Mouse (Mus musculus) heart, embryonic 11.5 days (tissue): ENCODE data around the gene 9930021J03Rik. TPM values are rescaled to one million over a fixed set of nuclear protein-coding genes. Genes with fewer than 3 reads are reported as not detected.

Experiments
- ATAC-seq: fragments of 200-750 bp; cut with Nextera tagmentation; replicated peaks from 2 replicates; pipeline ENCODE4 v1.8.0; 2017; ENCODE audit warnings: moderate library complexity; ENCODE audit not compliant: insufficient number of reproducible peaks, low FRiP score, low TSS enrichment
- H3K27ac ChIP-seq: fragments of 300-500 bp; sonication (generic); 2 replicates; pipeline ENCODE4 v1.5.1; 2014; ENCODE audit warnings: mild to moderate bottlenecking, low read depth, low read length
- H3K27me3 ChIP-seq: fragments of 300-500 bp; sonication (generic); 2 replicates; pipeline ENCODE4 v1.6.1; 2014; ENCODE audit warnings: mild to moderate bottlenecking, low read length, mixed read lengths; ENCODE audit not compliant: control insufficient read depth, insufficient read depth
- H3K36me3 ChIP-seq: fragments of 300-500 bp; sonication (generic); 2 replicates; pipeline ENCODE4 v1.6.1; 2014; ENCODE audit warnings: mild to moderate bottlenecking, low read length, moderate library complexity, mixed read lengths; ENCODE audit not compliant: control insufficient read depth, insufficient read depth
- H3K4me1 ChIP-seq: fragments of 300-500 bp; sonication (generic); 2 replicates; pipeline ENCODE4 v1.6.1; 2014; ENCODE audit warnings: low read length; ENCODE audit not compliant: control insufficient read depth, insufficient read depth
- H3K4me2 ChIP-seq: fragments of 300-500 bp; sonication (generic); 2 replicates; pipeline ENCODE4 v1.6.1; 2014; ENCODE audit warnings: mild to moderate bottlenecking, moderate library complexity
- H3K4me3 ChIP-seq: fragments of 300-500 bp; sonication (generic); 2 replicates; pipeline ENCODE4 v1.5.1; 2014; ENCODE audit warnings: low read depth, low read length
- H3K9ac ChIP-seq: fragments of 300-500 bp; sonication (generic); 2 replicates; pipeline ENCODE4 v1.6.1; 2014; ENCODE audit warnings: mild to moderate bottlenecking, low read depth, low read length, moderate library complexity
- H3K9me3 ChIP-seq: fragments of 300-500 bp; sonication (generic); replicated peaks from 2 replicates; pipeline ENCODE4 v1.6.1; 2016; ENCODE audit warnings: low read length; ENCODE audit not compliant: control insufficient read depth
- WGBS: fragments of 180-500 bp; shearing (Covaris S2); extraction: QIAGEN DNeasy Blood & Tissue Kit; methylation state at CpG from one replicate; pipeline ENCODE4 v1.1.7; 2014; ENCODE audit not compliant: insufficient replicate concordance; 5-methylcytosine and 5-hydroxymethylcytosine counted together
- polyA plus RNA-seq: library from polyadenylated mRNA; unstranded; fragments of >200 nt; fragmentation: Nextera tagmentation; extraction: Ambion mirVana; gene quantifications from 2 replicates; pipeline ENCODE4 v1.2.1, GENCODE M21; 2014

Gene 9930021J03Rik
- polyA plus RNA-seq, 1 experiment from 2014 or later, result 6.0 TPM

GRCm38 (mm10) chr19:29782914-29783313 lies 22.9 kb downstream of the 9930021J03Rik start:
- no peak for ATAC-seq
- H3K27me3 ChIP-seq, result no peaks in the 10 kb centered on the region
- H3K4me1 ChIP-seq, result no peaks in the 10 kb centered on the region
- no peak overlapping the region for H3K4me3 ChIP-seq
- no peaks in the 10 kb centered on the region for H3K9me3 ChIP-seq
- no peak overlapping the region for H3K9ac ChIP-seq
- no peaks in the 10 kb centered on the region for H3K36me3 ChIP-seq
- no peak overlapping the region for H3K27ac ChIP-seq
- H3K4me2 ChIP-seq, result no peak overlapping the region
- 91% methylated on average over 2 of the region's 2 CpGs for WGBS

- Histone ChIP-seq H3K36me3 (no peaks in the 10 kb centered on the region), H3K4me3 (no peak overlapping the region), H3K4me1 (no peaks in the 10 kb centered on the region), H3K9ac (no peak overlapping the region), H3K9me3 (no peaks in the 10 kb centered on the region), H3K27me3 (no peaks in the 10 kb centered on the region), H3K27ac (no peak overlapping the region), H3K4me2 (no peak overlapping the region)
- WGBS, result 84% methylated on average over 2 of the region's 2 CpGs
- no peak for ATAC-seq
These were observed 51.9 kb downstream of the 9930021J03Rik start for GRCm38 (mm10) chr19:29753939-29754338.

GRCm38 (mm10) chr19:29750994-29751393 lies 54.8 kb downstream of the 9930021J03Rik start:
- WGBS, result 92% methylated on average over 3 of the region's 3 CpGs
- Histone ChIP-seq H3K27me3 (no peaks in the 10 kb centered on the region), H3K9me3 (no peaks in the 10 kb centered on the region), H3K4me1 (no peaks in the 10 kb centered on the region), H3K4me2 (no peak overlapping the region), H3K36me3 (no peaks in the 10 kb centered on the region), H3K27ac (no peak overlapping the region), H3K4me3 (no peak overlapping the region), H3K9ac (no peak overlapping the region)
- ATAC-seq, result no peak

GRCm38 (mm10) chr19:29743531-29743930 lies 62.3 kb downstream of the 9930021J03Rik start:
- ATAC-seq, result no peak
- no peaks in the 10 kb centered on the region for H3K4me1 ChIP-seq
- no peak overlapping the region for H3K9ac ChIP-seq
- no peak overlapping the region for H3K4me3 ChIP-seq
- no peaks in the 10 kb centered on the region for H3K36me3 ChIP-seq
- H3K9me3 ChIP-seq, result no peaks in the 10 kb centered on the region
- no peak overlapping the region for H3K27ac ChIP-seq
- no peaks in the 10 kb centered on the region for H3K27me3 ChIP-seq
- 87% methylated on average over 5 of the region's 5 CpGs for WGBS
- no peak overlapping the region for H3K4me2 ChIP-seq

- no peak for ATAC-seq
- Histone ChIP-seq H3K9me3 (no peaks in the 10 kb centered on the region), H3K9ac (no peak overlapping the region), H3K27ac (no peak overlapping the region), H3K4me2 (no peak overlapping the region), H3K4me3 (no peak overlapping the region), H3K36me3 (no peaks in the 10 kb centered on the region), H3K27me3 (no peaks in the 10 kb centered on the region), H3K4me1 (no peaks in the 10 kb centered on the region)
- WGBS, result 79% methylated on average over 1 of the region's 1 CpGs
These were observed 65.1 kb downstream of the 9930021J03Rik start for GRCm38 (mm10) chr19:29740661-29741060.

GRCm38 (mm10) chr19:29739608-29740007 lies 66.2 kb downstream of the 9930021J03Rik start:
- Histone ChIP-seq H3K4me1 (no peaks in the 10 kb centered on the region), H3K9ac (no peak overlapping the region), H3K36me3 (no peaks in the 10 kb centered on the region), H3K27ac (no peak overlapping the region), H3K9me3 (no peaks in the 10 kb centered on the region), H3K4me3 (no peak overlapping the region), H3K27me3 (no peaks in the 10 kb centered on the region), H3K4me2 (no peak overlapping the region)
- WGBS, result 78% methylated on average over 2 of the region's 2 CpGs
- ATAC-seq, result no peak

- no peak overlapping the region for H3K9ac ChIP-seq
- no peak overlapping the region for H3K4me3 ChIP-seq
- H3K9me3 ChIP-seq, result no peaks in the 10 kb centered on the region
- H3K27ac ChIP-seq, result no peak overlapping the region
- H3K4me1 ChIP-seq, result no peaks in the 10 kb centered on the region
- no peaks in the 10 kb centered on the region for H3K27me3 ChIP-seq
- 82% methylated on average over 3 of the region's 3 CpGs for WGBS
- no peak overlapping the region for H3K4me2 ChIP-seq
- H3K36me3 ChIP-seq, result no peaks in the 10 kb centered on the region
- ATAC-seq, result no peak
These were observed 70.4 kb downstream of the 9930021J03Rik start for GRCm38 (mm10) chr19:29735421-29735820.

GRCm38 (mm10) chr19:29718476-29718875 lies 87.3 kb downstream of the 9930021J03Rik start:
- no peak overlapping the region for H3K27ac ChIP-seq
- no peak overlapping the region for H3K4me3 ChIP-seq
- no peaks in the 10 kb centered on the region for H3K27me3 ChIP-seq
- ATAC-seq, result no peak
- H3K9me3 ChIP-seq, result no peaks in the 10 kb centered on the region
- 95% methylated on average over 3 of the region's 3 CpGs for WGBS
- H3K36me3 ChIP-seq, result peaks cover 16% of the 10 kb centered on the region
- no peak overlapping the region for H3K9ac ChIP-seq
- H3K4me1 ChIP-seq, result no peaks in the 10 kb centered on the region
- H3K4me2 ChIP-seq, result no peak overlapping the region

GRCm38 (mm10) chr19:29717854-29718253 lies 87.9 kb downstream of the 9930021J03Rik start:
- 89% methylated on average over 3 of the region's 3 CpGs for WGBS
- no peak overlapping the region for H3K4me2 ChIP-seq

More at GRCm38 (mm10) chr19:29717854-29718253, 87.9 kb downstream of the 9930021J03Rik start:
- ATAC-seq, result no peak
- Histone ChIP-seq H3K4me3 (no peak overlapping the region), H3K9me3 (no peaks in the 10 kb centered on the region), H3K9ac (no peak overlapping the region), H3K27ac (no peak overlapping the region), H3K27me3 (no peaks in the 10 kb centered on the region), H3K4me1 (no peaks in the 10 kb centered on the region), H3K36me3 (peaks cover 16% of the 10 kb centered on the region)
